Mouse (Mus musculus) midbrain, embryonic 11.5 days (tissue): ENCODE data around the gene Nup188. TPM values are rescaled to one million over a fixed set of nuclear protein-coding genes. Genes with fewer than 3 reads are reported as not detected.

Experiments
- ATAC-seq: fragments of 200-750 bp; cut with Nextera tagmentation; 2 replicates; pipeline ENCODE4 v1.8.0; 2017; ENCODE audit warnings: moderate TSS enrichment, moderate library complexity; ENCODE audit not compliant: low FRiP score
- DNase-seq: peaks from one replicate; pipeline ENCODE4 v3.0.0; 2015; ENCODE audit warnings: low spot score; ENCODE audit errors: missing footprints
- H3K27ac ChIP-seq: fragments of 300-500 bp; sonication (generic); 2 replicates; pipeline ENCODE4 v1.5.1; 2014; ENCODE audit warnings: low read depth, low read length
- H3K27me3 ChIP-seq: fragments of 300-500 bp; sonication (generic); 2 replicates; pipeline ENCODE4 v1.6.1; 2014; ENCODE audit warnings: mild to moderate bottlenecking, low read length, moderate library complexity, mixed read lengths; ENCODE audit not compliant: control insufficient read depth, insufficient read depth
- H3K36me3 ChIP-seq: fragments of 300-500 bp; sonication (generic); 2 replicates; pipeline ENCODE4 v1.6.1; 2014; ENCODE audit warnings: mild to moderate bottlenecking, low read length, moderate library complexity, mixed read lengths; ENCODE audit not compliant: control insufficient read depth, insufficient read depth
- H3K4me1 ChIP-seq: fragments of 300-500 bp; sonication (generic); 2 replicates; pipeline ENCODE4 v1.6.1; 2014; ENCODE audit warnings: low read length; ENCODE audit not compliant: control insufficient read depth, insufficient read depth
- H3K4me2 ChIP-seq: fragments of 300-500 bp; sonication (generic); 2 replicates; pipeline ENCODE4 v1.6.1; 2014; ENCODE audit warnings: mild to moderate bottlenecking, moderate library complexity
- H3K4me3 ChIP-seq: fragments of 300-500 bp; sonication (generic); 2 replicates; pipeline ENCODE4 v1.5.1; 2014; ENCODE audit warnings: low read depth, low read length
- H3K9ac ChIP-seq: fragments of 300-500 bp; sonication (generic); 2 replicates; pipeline ENCODE4 v1.6.1; 2014; ENCODE audit warnings: low read length
- H3K9me3 ChIP-seq: fragments of 300-500 bp; sonication (generic); 2 replicates; pipeline ENCODE4 v1.6.1; 2016; ENCODE audit warnings: low read length; ENCODE audit not compliant: control insufficient read depth
- WGBS: fragments of 180-500 bp; shearing (Covaris S2); extraction: QIAGEN DNeasy Blood & Tissue Kit; methylation state at CpG from one replicate; pipeline ENCODE4 v1.1.7; 2014; 5-methylcytosine and 5-hydroxymethylcytosine counted together
- polyA plus RNA-seq: library from polyadenylated mRNA; unstranded; fragments of >200 nt; fragmentation: Nextera tagmentation; extraction: Ambion mirVana; gene quantifications from 2 replicates; pipeline ENCODE4 v1.2.1, GENCODE M21; 2014

Nup188 gene
- polyA plus RNA-seq, 1 experiment from 2014 or later, result 53.7 TPM

- H3K9ac ChIP-seq, result no peak overlapping the region
- no peak for DNase-seq
- H3K4me2 ChIP-seq, result no peak overlapping the region
- 84% methylated on average over 2 of the region's 2 CpGs for WGBS
- no peaks in the 10 kb centered on the region for H3K27me3 ChIP-seq
- H3K36me3 ChIP-seq, result peaks cover 3% of the 10 kb centered on the region; the same call in 1 of the 2 replicates
- ATAC-seq, result no peak
- no peak overlapping the region for H3K4me3 ChIP-seq
- H3K9me3 ChIP-seq, result no peaks in the 10 kb centered on the region
- no peak overlapping the region for H3K27ac ChIP-seq
- no peaks in the 10 kb centered on the region for H3K4me1 ChIP-seq
Measured at GRCm38 (mm10) chr2:30351149-30351548, 65.0 kb downstream of the Nup188 start.

- no peaks in the 10 kb centered on the region for H3K27me3 ChIP-seq
- DNase-seq (no peak), ATAC-seq (no peak)
- H3K4me2 ChIP-seq, result no peak overlapping the region
- H3K4me1 ChIP-seq, result peaks cover 13% of the 10 kb centered on the region
- 83% methylated on average over 4 of the region's 4 CpGs for WGBS
- no peaks in the 10 kb centered on the region for H3K9me3 ChIP-seq
- no peaks in the 10 kb centered on the region for H3K36me3 ChIP-seq
- no peak overlapping the region for H3K9ac ChIP-seq
- H3K4me3 ChIP-seq, result no peak overlapping the region
- H3K27ac ChIP-seq, result no peak overlapping the region
Measured at GRCm38 (mm10) chr2:30355861-30356260, 69.7 kb downstream of the Nup188 start.

- H3K9ac ChIP-seq, result no peak overlapping the region
- 52% methylated on average over 4 of the region's 4 CpGs for WGBS
- H3K27me3 ChIP-seq, result no peaks in the 10 kb centered on the region
- no peak overlapping the region for H3K4me3 ChIP-seq
- ATAC-seq (no peak), DNase-seq (no peak)
- H3K27ac ChIP-seq, result no peak overlapping the region
- no peaks in the 10 kb centered on the region for H3K9me3 ChIP-seq
- peaks cover 13% of the 10 kb centered on the region for H3K4me1 ChIP-seq
- H3K36me3 ChIP-seq, result no peaks in the 10 kb centered on the region
- H3K4me2 ChIP-seq, result no peak overlapping the region
Measured at GRCm38 (mm10) chr2:30356266-30356665, 70.1 kb downstream of the Nup188 start.

GRCm38 (mm10) chr2:30356906-30357305 is 70.7 kb downstream of the Nup188 start:
- 64% methylated on average over 9 of the region's 9 CpGs for WGBS
- H3K4me2 ChIP-seq, result no peak overlapping the region
- no peak overlapping the region for H3K9ac ChIP-seq

GRCm38 (mm10) chr2:30357552-30358510 is 71.6 kb downstream of the Nup188 start:
- peaks cover 13% of the 10 kb centered on the region for H3K4me1 ChIP-seq
- H3K9me3 ChIP-seq, result no peaks in the 10 kb centered on the region
- peak overlapping the region; percentile 91 for H3K4me2 ChIP-seq
- H3K4me3 ChIP-seq, result peak overlapping the region; percentile 67
- no peak overlapping the region for H3K27ac ChIP-seq
- H3K9ac ChIP-seq, result peak overlapping the region; percentile 84
- no peaks in the 10 kb centered on the region for H3K36me3 ChIP-seq
- no peak for DNase-seq
- no peak for ATAC-seq
- 60% methylated on average over 8 of the region's 8 CpGs for WGBS
- no peaks in the 10 kb centered on the region for H3K27me3 ChIP-seq

More at GRCm38 (mm10) chr2:30356906-30357305, 70.7 kb downstream of the Nup188 start:
- Histone ChIP-seq H3K4me1 (peaks cover 13% of the 10 kb centered on the region), H3K36me3 (no peaks in the 10 kb centered on the region), H3K27me3 (no peaks in the 10 kb centered on the region), H3K27ac (no peak overlapping the region), H3K4me3 (no peak overlapping the region), H3K9me3 (no peaks in the 10 kb centered on the region)
- DNase-seq (no peak), ATAC-seq (no peak)

- Histone ChIP-seq H3K9ac (peak within 1 kb of the TSS; percentile 84), H3K27me3 (no peaks in the 10 kb centered on the region), H3K4me2 (peak within 1 kb of the TSS; percentile 91), H3K9me3 (no peaks in the 10 kb centered on the region), H3K4me1 (peaks cover 13% of the 10 kb centered on the region), H3K27ac (no peak within 1 kb of the TSS), H3K36me3 (no peaks in the 10 kb centered on the region), H3K4me3 (peak within 1 kb of the TSS; percentile 67)
- DNase-seq (peak; percentile 99), ATAC-seq (peak; percentile 76)
- WGBS, result 3% methylated on average over 68 of the region's 73 CpGs
Measured at GRCm38 (mm10) chr2:30358533-30359531, 72.6 kb downstream of the Nup188 start, which contains the start of gene Sh3glb2. Gene Sh3glb2, minus strand, starts transcription at chr2:30359337.

GRCm38 (mm10) chr2:30360626-30361025 is 74.4 kb downstream of the Nup188 start:
- Histone ChIP-seq H3K27me3 (no peaks in the 10 kb centered on the region), H3K4me1 (peaks cover 22% of the 10 kb centered on the region), H3K4me3 (no peak overlapping the region), H3K9ac (no peak overlapping the region), H3K9me3 (no peaks in the 10 kb centered on the region), H3K36me3 (no peaks in the 10 kb centered on the region), H3K27ac (no peak overlapping the region), H3K4me2 (no peak overlapping the region)
- 78% methylated on average over 10 of the region's 10 CpGs for WGBS
- DNase-seq (no peak), ATAC-seq (no peak)

GRCm38 (mm10) chr2:30362865-30363264 is 76.7 kb downstream of the Nup188 start:
- 77% methylated on average over 5 of the region's 5 CpGs for WGBS

More at GRCm38 (mm10) chr2:30362865-30363264, 76.7 kb downstream of the Nup188 start:
- Histone ChIP-seq H3K9me3 (no peaks in the 10 kb centered on the region), H3K4me3 (no peak overlapping the region), H3K27me3 (no peaks in the 10 kb centered on the region), H3K4me1 (peaks cover 19% of the 10 kb centered on the region), H3K27ac (no peak overlapping the region), H3K4me2 (no peak overlapping the region), H3K9ac (no peak overlapping the region), H3K36me3 (peaks cover 5% of the 10 kb centered on the region; the same call in 1 of the 2 replicates)
- no peak for ATAC-seq
- no peak for DNase-seq
